Mouse (Mus musculus) adrenal gland, postnatal 4 days (tissue): ENCODE data around the gene Fbxl18. TPM values are rescaled to one million over a fixed set of nuclear protein-coding genes. Genes with fewer than 3 reads are reported as not detected.

ENCODE experiments used
- DNase-seq, 2 experiments: peaks; one replicate each; pipeline ENCODE4 v3.0.0; 2021 to 2022; ENCODE audit warnings: low spot score in 2 of 2, mixed read lengths in 2 of 2
- long read RNA-seq, 2 experiments: library from polyadenylated mRNA; stranded (forward); transcript quantifications; one replicate each; pipeline ENCODE4 v2.0.0; 2021
- total RNA-seq, 2 experiments: library from RNA; stranded (reverse); gene quantifications; 2 replicates each; pipeline ENCODE4 v1.2.3; 2021

Gene Fbxl18
- total RNA-seq = 10 to 100 TPM; 18.3 to 20.9 TPM
- long read RNA-seq, experiment 1, partial matches to known transcripts = 0 of 4 reads
- long read RNA-seq, experiment 1, other reads (novel, unspliced or antisense) = 4 of 4 reads
- long read RNA-seq, experiment 2, full-length matches to known transcripts = 1 of 12 reads
- long read RNA-seq, experiment 2, partial matches to known transcripts = 2 of 12 reads
- long read RNA-seq, experiment 2, other reads (novel, unspliced or antisense) = 9 of 12 reads

DNA sequence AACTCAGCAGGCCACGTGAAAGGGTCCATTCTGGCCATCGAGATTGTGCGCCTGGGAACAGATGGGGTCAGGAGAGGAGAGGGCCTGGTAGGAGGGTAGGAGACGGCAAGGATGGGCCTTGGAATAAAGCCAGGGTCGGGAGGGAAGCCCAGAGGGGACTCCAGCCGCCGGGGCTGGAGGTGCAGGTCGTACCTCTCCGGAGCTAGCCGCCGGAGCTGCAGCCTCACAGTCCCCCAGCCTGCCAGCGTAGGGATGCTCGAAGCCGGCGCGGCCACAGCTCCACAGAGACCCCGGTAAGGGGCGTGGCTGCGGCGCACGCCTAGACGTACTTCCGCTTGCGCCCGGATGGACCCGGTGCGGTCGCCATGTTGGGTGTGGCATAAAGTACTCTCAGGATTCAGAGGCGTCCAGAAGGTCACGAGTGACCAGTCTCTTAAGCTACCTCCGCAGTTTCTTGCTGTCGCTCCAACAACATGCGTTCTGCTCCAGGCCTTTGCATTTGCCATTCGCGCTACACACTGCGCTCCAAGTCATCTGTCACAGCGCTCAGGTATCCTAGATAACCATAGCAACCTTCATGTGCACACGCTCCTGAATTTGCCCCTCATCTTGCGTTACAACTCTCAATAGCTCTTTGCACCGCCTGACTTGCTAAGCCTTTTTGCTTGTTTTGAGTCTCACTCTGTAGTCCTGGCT lies at the start of gene Fbxl18:
Fbxl18 (minus strand) TSS at position 504 of the 696 bp plus-strand sequence.
- DNase-seq = peak; percentile 81 to 85

DNA sequence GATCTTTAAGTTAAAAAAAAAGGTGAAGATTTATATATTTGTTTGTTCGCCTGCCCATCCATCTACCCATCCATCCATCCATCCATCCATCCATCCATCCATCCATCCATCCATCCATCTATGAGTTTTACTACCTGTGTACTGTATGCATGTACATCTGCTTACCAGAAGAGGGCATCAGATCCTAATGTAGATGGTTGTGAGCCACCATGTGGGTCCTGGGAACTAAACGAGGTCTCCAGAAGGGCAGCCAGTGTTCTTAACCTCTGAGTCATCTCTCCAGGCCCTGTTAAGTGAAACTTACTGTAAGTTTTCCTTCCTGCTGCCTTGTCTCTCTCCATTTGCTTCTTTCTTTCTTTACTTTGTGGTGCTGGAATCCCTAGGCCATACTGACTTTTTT lies 45.2 kb upstream of the Fbxl18 start:
- no peak for DNase-seq

GRCm38 (mm10) chr5:142937956-142938727 lies 42.9 kb upstream of the Fbxl18 start:
- DNase-seq = no peak

- peak; percentile 67 to 74 for DNase-seq
Measured at GRCm38 (mm10) chr5:142936336-142936719, 41.1 kb upstream of the Fbxl18 start.

- DNase-seq = no peak
Measured at GRCm38 (mm10) chr5:142935642-142936335, 40.6 kb upstream of the Fbxl18 start.

DNA sequence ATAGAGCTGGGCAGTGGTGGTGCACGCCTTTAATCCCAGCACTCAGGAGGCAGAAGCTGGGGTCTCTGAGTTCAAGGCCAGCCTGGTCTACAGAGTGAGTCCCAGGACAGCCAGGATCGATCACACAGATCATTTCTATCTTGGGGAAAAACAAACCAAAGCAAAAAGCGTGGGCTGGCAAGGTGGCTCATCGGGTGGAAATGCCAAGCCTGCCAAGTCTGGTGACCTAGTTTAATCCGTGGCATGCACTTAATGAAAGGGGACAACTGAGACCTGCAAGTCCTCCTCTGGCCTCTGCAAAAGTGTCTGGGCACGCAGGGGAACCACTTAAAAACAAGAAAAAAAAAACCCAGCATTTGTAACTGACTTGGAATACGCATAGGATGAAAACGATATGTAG lies 37.5 kb upstream of the Fbxl18 start:
- no peak for DNase-seq

GRCm38 (mm10) chr5:142932084-142932685 lies 37.0 kb upstream of the Fbxl18 start:
- DNase-seq = peak in 1 of 2 experiments; percentile 46

GRCm38 (mm10) chr5:142931241-142931745 lies 36.1 kb upstream of the Fbxl18 start:
- DNase-seq = no peak

- DNase-seq = no peak
Measured at GRCm38 (mm10) chr5:142929400-142929752, 34.2 kb upstream of the Fbxl18 start.

DNA sequence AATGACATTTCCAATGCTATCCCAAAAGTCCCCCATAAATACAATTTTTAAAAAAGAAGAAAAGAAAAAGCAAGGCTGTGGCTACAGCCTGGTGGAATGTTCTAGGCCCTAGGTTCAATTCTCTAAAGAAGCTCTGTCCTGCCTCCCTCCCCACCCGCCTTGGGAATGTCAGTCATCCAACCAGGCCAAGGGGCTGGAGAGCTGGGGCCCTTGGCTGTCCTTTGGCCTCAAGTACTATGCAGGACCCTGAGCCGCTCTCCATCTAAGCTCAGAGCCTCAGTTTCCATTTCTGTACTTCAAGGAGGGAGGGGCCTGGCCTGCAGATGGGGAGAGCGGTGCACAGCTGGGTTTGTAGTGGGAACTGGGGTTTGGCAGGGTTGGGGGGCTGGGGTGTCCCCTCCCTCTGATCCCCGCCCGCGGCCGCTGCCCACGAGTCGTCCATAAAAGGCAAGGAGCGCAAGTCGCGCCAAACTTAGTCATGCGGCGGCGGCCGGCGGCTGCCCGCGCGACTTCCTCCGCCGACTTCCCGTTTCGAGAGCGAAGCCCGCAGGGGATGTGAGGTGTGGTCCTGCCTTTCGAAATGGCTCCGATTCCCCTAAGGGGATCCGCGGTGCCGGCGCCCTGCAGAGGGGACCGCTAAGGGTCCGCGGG lies 33.7 kb upstream of the Fbxl18 start:
- DNase-seq = peak in 1 of 2 experiments; percentile 56

GRCm38 (mm10) chr5:142927341-142927930 lies 32.2 kb upstream of the Fbxl18 start:
- DNase-seq = no peak

- no peak for DNase-seq
Measured at GRCm38 (mm10) chr5:142926940-142927228, 31.7 kb upstream of the Fbxl18 start.

- DNase-seq = no peak
Measured at GRCm38 (mm10) chr5:142926204-142926939, 31.2 kb upstream of the Fbxl18 start.

- DNase-seq = no peak
Measured at GRCm38 (mm10) chr5:142924336-142924959, 29.2 kb upstream of the Fbxl18 start.

GRCm38 (mm10) chr5:142923781-142924180 lies 28.6 kb upstream of the Fbxl18 start:
- DNase-seq = no peak

- no peak for DNase-seq
Measured at GRCm38 (mm10) chr5:142922251-142922650, 27.0 kb upstream of the Fbxl18 start.

GRCm38 (mm10) chr5:142921074-142921459 lies 25.8 kb upstream of the Fbxl18 start:
- DNase-seq = no peak

- DNase-seq = peak in 1 of 2 experiments; percentile 61
Measured at GRCm38 (mm10) chr5:142920311-142921073, 25.3 kb upstream of the Fbxl18 start.
